Mouse (Mus musculus) gastrocnemius, postnatal 10 days (tissue): Measurements from ENCODE around the gene Bcl11b. TPM values are rescaled to one million over a fixed set of nuclear protein-coding genes. Genes with fewer than 3 reads are reported as not detected.

Experiments
- DNase-seq: peaks from one replicate; pipeline ENCODE4 v3.0.0; 2021; ENCODE audit warnings: mixed read lengths
- total RNA-seq, 2 experiments: library from RNA; stranded (reverse); gene quantifications; 2 replicates each; pipeline ENCODE4 v1.2.3; 2021

Bcl11b gene
- total RNA-seq, 2 experiments from 2014 or later: 0.21 to 0.27 TPM

DNA sequence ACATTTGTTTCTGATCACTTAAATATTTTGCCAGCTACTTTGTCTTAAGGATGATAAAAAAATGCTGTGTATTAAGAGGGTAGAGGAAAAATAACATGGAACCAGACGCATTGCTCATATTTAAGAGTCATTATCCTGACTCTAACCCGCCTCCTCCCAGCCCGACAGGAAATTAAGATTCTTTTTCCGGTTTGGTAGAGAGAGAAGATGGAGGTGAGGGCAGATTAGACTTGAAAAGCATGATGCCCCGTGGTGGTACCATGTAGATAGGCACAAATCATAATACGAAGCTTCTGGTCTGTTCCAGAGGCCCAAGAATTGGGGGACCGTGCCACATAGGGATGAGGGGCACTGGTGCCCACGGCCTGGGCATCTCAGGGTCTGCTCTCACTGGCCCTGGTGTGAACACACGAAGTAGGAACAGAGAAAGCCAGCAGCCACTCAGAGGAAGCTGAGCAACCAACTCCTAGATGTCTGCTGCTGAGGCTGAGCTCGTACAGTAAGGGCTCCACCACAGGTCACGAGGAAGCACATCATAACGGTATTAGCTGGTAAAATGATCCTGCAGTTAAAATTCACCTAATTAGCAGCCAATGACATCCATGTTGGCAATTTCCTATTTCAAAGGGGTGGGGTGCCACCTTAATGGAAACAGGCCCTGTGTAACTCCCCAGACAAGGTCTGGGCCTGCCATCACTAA lies 32.2 kb downstream of the Bcl11b start:
- DNase-seq: no peak

DNA sequence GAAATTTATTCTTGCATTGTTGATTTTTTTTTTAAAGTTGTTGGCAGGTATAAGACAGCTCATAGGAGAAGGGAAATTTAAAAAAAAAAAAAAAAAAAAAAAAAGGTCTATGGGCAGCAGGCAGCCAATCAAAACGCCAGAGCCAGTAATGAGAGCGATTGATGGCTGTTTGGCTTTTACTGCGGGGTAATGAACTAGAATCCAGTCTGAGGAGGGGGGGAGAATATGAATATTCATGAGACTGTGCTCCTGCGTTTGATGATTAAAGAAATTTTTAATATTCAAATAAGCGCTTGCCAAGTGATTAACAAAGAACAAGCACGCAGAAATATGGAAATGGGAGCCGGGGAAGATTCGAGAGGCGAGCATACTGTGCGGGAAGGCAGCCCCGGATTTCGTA lies 32.8 kb downstream of the Bcl11b start:
- no peak for DNase-seq

DNA sequence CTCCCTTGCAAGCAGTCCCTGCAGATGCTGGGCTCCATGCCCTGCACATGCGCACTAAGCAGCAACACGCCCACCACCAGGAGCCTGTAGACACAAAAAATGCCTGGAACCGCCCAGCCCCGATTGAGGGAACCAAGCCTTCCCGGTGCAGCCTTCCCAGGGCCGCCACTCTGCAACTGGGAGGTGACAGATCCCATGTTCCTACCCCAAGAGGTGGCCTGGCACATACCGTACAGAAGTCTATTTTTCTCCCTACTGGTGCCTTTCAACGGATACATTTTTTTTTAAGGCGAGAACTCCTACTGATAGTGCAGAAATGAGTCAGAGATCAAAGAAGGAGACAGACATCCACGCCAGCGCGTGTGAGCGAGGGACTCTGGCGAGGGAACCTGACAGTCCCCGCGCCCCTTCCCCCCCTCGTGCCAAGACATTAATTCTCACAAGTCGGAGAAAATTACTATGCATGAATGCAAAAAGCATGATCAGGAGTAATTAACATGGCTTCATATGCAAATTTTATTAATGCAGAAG lies 33.5 kb downstream of the Bcl11b start:
- DNase-seq: no peak

- no peak for DNase-seq
Observed at GRCm38 (mm10) chr12:107969126-107969525, 34.3 kb downstream of the Bcl11b start.

GRCm38 (mm10) chr12:107968331-107968730 lies 35.1 kb downstream of the Bcl11b start:
- DNase-seq: no peak

DNA sequence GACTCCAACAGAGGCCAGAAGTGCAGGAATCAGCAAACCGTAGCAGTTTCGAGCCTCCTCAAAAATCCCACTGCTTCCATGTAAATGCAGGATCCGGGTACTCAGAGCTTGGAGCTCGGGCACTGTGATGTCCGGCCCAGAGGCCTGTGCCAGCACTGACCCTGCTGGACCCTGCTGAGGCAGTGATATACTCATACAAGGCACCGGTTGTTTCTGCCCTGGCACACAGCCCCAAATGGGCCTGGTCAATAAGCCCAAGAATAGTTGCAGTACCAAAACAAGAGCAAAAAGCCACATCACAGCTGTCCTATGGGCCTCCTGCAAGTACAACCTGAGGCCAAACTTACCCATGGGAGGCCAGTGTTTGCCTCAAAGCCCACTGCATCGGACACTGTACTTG lies 36.4 kb downstream of the Bcl11b start:
- no peak for DNase-seq

DNA sequence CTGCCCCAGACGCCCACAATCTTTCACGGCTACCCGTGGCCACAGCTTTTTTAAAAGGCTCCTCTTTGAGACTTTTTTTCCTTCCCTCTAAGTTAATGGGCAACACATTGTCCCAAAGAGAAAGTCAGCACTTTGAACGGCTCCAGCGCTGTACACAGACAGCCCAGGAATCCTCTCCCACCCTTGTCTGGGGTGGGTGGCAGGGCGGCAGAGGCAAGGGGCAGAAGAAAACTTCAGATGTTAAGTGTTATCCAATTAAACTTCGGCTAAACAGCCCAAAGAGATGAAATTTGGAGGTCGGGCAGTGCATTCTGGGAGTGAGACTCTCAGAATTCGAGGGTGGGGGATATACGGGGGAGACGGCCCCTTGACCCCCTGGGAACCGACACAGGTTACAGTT lies 38.3 kb downstream of the Bcl11b start:
- no peak for DNase-seq

DNA sequence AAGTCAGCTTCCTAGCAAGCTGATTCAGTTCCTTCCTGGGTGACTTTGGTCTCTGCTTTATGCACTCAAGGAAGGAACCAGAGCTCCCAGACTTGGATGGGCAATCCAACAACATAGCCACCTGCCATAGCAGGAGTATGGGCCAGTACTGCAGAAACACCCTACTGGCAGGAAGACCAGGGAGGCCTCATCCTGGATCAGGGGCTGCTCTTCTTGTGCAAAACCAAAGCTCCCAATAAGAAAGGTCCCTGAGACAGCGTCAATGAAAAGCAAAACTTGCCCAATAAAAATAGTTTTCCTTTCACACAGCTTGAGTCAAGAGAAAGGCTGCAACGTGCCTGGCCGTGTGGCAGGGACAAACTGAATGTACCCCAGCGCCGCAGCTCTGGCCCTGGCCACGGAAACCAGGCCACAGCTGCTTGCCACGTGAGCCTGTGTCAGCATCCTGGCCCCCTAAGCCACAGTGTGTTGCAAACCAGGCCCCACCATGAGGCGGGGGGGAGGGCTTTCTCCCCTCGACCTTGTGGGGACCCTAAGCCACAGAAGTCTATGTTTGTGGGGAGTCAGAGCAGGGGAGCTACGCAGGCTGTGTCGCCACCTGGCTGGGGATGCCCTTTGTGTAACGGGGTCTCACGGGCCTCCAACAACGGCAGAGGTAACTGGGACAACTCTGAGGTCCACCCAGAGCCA lies 38.9 kb downstream of the Bcl11b start:
- DNase-seq: no peak

- no peak for DNase-seq
Observed at GRCm38 (mm10) chr12:107962852-107963251, 40.5 kb downstream of the Bcl11b start.

DNA sequence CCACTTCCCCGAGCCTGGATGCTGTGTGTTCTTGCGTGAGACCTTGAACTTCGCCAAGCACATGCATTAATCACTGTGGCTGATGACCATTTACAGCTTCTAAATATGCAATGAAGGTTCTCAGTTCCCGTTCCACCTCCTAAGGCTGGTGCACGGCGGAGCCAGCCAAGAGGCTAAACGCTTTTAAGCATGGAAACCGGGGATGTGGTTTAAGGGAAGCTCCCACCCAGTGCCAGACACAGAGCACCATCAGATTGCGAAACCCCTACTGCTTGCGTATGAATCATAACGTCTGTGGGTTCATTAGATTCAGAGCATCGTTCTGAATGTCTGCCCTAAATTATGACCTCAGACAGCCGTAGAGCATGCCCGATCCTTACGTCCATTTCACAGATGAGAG lies 41.6 kb downstream of the Bcl11b start:
- DNase-seq: no peak

DNA sequence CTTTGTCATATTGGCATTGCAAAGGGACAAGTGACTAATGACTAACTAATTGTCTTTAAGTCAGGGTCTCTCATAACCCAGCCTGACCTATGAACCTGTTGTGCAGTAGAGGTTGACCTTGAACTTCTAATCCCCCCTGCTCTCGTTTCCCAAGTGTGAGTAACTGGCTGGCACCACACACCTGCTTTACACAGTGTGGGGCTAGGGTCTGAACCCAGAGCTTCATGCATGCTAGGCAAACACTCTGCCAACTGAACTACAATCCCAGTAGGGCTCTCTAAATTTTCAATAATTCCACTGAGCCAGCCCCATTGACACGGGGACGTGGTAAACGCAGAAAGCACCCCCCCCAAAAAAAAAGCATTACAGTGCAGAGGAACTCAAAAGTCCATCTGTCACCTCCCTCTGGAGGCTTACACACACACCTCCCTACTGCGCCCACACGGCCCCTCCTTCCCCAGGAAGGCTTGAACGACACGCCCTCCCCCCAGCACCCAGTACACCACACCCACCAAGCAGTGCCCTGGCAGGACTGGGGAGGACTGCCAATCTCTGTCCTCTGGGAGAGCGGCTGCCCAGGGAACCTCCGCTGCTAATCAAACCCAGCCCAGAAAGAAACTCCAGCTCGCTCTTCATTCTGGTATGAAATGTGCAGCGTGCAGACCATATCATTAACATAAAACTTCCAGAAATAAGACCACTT lies 42.5 kb downstream of the Bcl11b start:
- no peak for DNase-seq

GRCm38 (mm10) chr12:107960365-107960764 lies 43.0 kb downstream of the Bcl11b start:
- DNase-seq: no peak

DNA sequence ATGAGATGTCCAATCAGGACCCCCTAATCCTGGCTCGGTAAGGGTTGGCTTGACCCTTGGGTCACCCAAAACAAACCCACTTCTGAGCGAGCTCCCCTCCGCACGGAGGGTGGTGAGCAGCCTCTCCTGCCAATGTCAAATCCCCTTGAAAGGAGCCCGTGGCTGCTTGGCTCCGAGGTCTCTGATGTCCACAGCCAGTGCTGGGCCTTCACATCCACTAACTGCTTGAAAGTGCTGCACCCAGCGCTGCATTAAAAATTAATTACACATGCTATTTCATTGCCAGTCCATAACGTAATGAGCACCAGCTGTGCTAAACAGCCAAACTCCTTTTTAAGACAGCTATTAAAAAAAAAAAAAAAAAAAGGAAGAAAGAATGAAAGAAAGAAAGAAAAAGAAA lies 43.5 kb downstream of the Bcl11b start:
- no peak for DNase-seq

DNA sequence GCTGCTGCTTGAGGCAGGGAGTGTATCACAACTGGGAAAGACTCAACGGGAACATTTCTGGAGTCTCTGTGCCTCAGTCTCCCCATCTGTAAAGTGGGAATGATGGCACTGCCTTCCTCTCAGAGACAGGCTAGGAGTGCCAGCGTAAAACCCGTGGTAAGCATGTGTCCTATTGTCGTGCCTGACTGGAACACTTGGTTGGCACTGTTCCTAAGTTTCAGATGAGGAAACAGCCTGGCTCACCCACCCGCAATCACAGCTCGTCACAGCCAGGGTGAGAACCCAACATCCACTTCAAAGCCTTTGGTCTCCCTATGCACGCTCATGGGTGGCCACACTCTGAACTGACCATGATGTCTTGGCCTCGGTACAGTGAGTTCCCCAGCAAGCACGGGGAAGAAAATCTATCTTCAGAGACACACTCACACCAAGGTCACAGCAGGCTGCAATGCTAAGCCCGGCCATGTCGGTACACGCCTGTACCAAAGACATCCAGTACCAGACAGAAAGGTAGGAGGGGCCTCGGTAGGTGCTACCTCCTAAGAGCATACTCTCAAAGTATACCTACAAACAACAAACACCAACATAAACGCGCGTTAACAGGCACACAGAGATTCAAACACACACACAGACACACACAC lies 50.2 kb downstream of the Bcl11b start:
- DNase-seq: no peak

- DNase-seq: no peak
Observed at GRCm38 (mm10) chr12:107952318-107952724, 51.1 kb downstream of the Bcl11b start.

DNA sequence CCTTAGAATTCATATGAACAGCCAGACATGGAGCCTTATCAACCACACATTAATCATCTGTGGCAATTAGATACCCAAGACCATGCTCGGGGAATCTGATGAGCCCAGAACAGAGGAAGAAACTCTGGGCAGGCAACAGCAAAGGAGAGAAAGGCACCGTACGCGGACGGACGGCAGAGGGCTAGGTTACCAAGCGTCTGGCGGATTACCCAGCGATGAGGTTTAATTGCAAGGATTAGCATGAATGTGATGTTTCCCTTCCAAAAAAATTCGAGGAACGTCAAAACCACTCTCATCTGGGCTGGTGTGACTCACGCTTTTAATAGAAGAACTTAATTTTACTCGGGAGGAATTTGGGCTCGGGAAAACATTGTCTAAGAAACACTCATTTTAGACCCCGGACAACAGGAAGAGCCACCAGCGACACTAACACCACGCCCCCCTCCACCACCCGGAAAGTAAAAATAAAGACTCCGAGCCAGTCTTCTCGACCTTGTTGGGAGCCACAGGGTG lies 52.7 kb downstream of the Bcl11b start:
- DNase-seq: no peak

DNA sequence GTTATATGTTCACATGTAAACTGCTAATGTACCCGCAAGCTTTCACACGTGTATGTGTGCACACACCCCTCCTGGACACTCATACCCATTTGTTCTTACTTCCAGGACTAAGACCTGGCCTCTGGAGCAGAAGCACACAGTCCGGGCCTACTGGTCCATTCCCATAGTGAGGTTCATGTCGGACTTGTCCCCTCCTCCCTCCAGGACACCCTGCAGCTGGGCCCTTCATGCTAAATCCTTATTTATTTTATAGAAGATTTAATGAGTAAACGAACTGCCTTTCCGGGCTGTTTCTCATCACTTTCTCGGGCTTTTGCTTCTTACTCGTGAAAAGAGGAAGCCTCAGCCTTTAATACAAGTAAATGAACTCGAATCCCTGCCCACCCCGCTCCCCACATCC lies 54.0 kb downstream of the Bcl11b start:
- no peak for DNase-seq

- DNase-seq: no peak
Observed at GRCm38 (mm10) chr12:107942100-107942499, 61.3 kb downstream of the Bcl11b start.

DNA sequence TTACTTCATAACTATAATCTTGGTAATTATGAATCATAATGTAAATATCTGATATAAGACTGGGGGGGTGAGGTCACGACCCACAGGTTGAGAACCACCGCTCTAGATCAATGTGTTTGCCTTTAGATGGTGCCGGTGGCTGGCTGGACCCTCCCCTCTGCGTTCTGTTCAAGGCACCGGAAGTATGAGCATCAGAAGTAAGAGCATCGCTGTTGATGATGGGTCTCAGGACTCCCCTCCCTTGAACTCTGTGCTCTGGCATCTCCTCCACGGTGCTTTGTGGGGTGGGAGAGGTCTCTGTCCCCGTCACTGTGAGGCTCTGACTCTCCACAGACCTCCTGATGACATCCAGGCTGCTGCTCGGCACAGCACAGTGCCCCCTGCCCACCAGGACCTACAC lies 62.6 kb downstream of the Bcl11b start:
- no peak for DNase-seq

- DNase-seq: no peak
Observed at GRCm38 (mm10) chr12:107939177-107939576, 64.2 kb downstream of the Bcl11b start.

- DNase-seq: no peak
Observed at GRCm38 (mm10) chr12:107936972-107937371, 66.4 kb downstream of the Bcl11b start.

DNA sequence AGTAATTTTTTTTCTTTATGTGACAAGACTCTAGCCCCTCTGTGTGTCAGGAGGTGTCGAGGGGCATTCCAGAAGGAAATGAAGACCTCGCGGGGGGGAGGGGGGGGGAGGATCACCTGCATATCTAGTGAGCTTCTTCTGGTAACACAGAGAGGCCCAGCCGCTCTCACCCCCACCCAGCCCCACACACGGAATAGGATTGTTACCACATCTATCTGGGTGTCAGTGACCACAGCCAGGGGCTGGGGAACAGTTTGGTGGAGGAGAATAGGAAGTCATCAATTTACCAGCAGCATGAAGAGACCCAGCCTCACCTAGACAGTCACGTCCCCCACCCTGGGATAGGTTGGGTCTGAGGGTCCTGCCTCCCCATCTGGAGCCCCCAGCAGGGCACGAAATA lies 67.0 kb downstream of the Bcl11b start:
- no peak for DNase-seq
